Mouse (Mus musculus): ENCODE results near the gene Wdr54.

Gene Wdr54

DNA sequence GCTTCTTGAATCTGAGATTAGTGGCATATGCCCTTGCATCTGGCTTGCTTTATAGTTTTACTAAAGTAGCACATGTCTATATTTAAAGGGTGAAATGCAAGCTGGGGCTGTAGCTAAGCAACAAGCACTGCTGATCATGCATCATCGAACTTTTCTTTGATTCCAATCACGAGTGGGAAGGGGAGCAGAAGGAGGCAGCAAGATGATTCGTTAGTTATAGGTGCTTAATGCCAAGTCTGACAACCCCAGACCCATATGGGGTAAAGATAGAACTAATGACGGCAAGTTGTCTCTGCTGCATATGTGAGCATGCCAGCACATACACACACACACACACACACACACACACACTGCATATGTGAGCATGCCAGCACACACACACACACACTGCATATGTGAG is 52.0 kb downstream of the Wdr54 start:
- DNase-seq (ENCODE audit: low spot score) = no peak

DNA sequence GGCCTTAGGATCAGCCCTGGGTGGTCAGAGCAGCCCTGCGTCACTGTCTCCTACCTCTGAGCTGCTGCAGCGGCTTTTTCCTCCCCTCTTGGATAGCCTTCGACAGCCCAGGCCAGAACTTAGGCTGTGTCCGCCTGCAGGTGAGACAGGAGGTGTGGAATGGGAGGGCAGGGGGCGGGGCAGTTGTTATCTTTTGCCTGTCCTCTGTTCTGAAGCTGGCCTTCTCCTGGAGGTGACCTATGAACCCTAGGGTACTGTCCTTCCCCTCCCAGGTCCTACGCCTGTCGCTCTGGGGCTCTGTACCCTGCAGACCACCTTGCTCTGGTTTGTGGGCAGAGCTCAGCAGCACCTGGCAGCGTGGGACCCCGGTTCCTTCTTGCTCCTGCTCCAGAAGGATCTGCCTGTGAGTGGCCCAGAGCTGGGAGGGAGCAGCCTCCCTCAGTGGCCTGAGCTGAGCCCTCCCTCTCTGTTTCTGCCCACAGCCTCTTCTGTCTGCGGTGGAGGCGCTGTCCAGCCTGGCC is 53.0 kb downstream of the Wdr54 start:
- no peak for DNase-seq (ENCODE audit: low spot score)

DNA sequence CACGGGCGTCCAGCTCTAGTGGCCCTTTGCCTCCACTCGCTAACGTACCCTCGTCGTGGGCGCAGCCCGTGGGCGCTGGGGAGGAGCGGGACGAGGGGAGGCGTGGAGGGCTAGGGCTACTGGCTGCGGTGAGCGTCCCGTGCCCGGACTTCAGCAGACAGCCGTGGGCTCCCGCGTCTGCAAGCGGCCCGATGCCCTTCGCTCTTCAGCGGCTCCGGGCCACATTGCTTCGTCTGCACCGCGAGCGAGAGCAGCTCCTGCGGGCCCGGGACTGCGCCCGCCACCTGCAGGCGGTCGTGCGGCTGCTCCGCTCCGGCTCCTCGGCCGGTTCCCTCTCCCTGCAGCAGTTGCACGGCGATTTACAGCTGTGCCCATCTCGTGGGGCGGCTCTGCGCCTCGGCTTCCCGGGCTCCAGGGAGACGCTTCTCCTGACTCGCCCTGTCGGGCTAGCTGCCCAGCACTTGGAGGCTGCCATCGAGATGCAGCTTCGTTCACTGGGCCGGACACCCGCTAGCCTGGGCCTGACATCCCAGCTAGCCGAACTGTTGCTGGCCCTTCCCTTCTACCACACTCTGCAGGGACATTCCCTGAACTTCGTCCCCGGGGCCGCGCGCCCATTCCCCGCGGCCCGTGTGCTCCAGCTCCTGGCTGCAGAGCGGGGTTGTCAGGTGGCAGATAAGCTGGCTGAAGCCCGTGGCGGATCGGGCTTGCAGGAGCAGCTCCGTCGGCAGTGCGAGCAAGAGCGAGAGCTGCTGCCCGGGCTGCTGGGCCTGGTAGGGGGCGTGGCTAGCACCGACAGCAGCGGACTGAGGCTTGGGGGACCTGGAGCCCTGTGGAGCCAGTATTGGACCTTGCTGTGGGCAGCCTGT is 54.3 kb downstream of the Wdr54 start:
- no peak for DNase-seq (ENCODE audit: low spot score)

DNA sequence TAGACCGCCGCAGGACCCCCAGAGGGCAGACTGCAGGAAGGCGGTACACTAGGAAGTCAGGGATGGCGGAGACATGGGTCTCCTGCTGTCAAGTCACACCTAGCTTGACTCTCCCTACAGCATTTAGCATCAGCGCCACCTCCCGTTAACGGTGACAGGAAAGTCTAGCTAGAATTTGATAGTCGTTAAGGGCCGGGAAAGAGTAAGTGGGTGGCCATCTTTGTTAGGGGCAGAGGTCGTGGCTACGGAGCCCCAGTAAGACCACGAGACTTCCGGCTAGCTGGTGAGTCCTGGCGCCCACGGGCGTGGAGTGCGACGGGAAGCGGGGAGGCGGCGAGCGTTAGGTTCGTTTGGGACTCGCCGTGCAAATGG is 54.9 kb downstream of the Wdr54 start, which contains the start of the genes Ccdc142 and Gm42688:
Gene Ccdc142, plus strand, starts transcription at position 286 of the 372 bp plus-strand sequence.
Gene Gm42688, plus strand, starts transcription at position 302 of the 372 bp plus-strand sequence.
- no peak for DNase-seq (ENCODE audit: low spot score)
